Mouse (Mus musculus) cerebellum, adult (tissue): ENCODE data around the gene Pnpla2.
A peak's percentile ranks its signal among the peaks of the same experiment; 100 is the strongest.

Source experiments
- ATAC-seq: cut with Nextera tagmentation; 2 replicates; pipeline ENCODE4 v1.9.2; 2017; ENCODE audit warnings: mild to moderate bottlenecking, moderate library complexity, mixed read lengths; ENCODE audit not compliant: insufficient number of reproducible peaks, low FRiP score, low TSS enrichment

Gene Pnpla2

GRCm38 (mm10) chr7:141466045-141466394 lies 11.0 kb downstream of the Pnpla2 start:
- ATAC-seq = no peak

GRCm38 (mm10) chr7:141466607-141467148 lies 11.7 kb downstream of the Pnpla2 start:
- ATAC-seq = no peak

- ATAC-seq = 0 out of 2 replicates have a peak, but pooled peaks have one; percentile 10
Measured at GRCm38 (mm10) chr7:141467230-141468030, 12.4 kb downstream of the Pnpla2 start, which contains the start of gene Cd151. Cd151 (plus strand) TSS chr7:141467392.

GRCm38 (mm10) chr7:141468164-141468521 lies 13.1 kb downstream of the Pnpla2 start:
- ATAC-seq = no peak

- ATAC-seq = peak; percentile 31; the same call in 1 of the 2 replicates
Measured at GRCm38 (mm10) chr7:141468522-141469211, 13.7 kb downstream of the Pnpla2 start.

GRCm38 (mm10) chr7:141469352-141469751 lies 14.4 kb downstream of the Pnpla2 start:
- ATAC-seq = no peak

- no peak for ATAC-seq
Measured at GRCm38 (mm10) chr7:141469901-141470636, 15.1 kb downstream of the Pnpla2 start.

GRCm38 (mm10) chr7:141470637-141470944 lies 15.6 kb downstream of the Pnpla2 start:
- ATAC-seq = no peak

- ATAC-seq = no peak
Measured at GRCm38 (mm10) chr7:141471236-141471635, 16.2 kb downstream of the Pnpla2 start.

- ATAC-seq = no peak
Measured at GRCm38 (mm10) chr7:141472226-141472625, 17.2 kb downstream of the Pnpla2 start.

GRCm38 (mm10) chr7:141472763-141473162 lies 17.8 kb downstream of the Pnpla2 start:
- no peak for ATAC-seq

GRCm38 (mm10) chr7:141474160-141474559 lies 19.2 kb downstream of the Pnpla2 start:
- no peak for ATAC-seq

- peak; percentile 41; the same call in 1 of the 2 replicates for ATAC-seq
Measured at GRCm38 (mm10) chr7:141475011-141475804, 20.2 kb downstream of the Pnpla2 start, which contains the start of the genes Polr2l and Tspan4. Polr2l (minus strand) TSS chr7:141475132. Tspan4 (plus strand) TSS chr7:141475240.

- no peak for ATAC-seq
Measured at GRCm38 (mm10) chr7:141475805-141476158, 20.8 kb downstream of the Pnpla2 start.

- no peak for ATAC-seq
Measured at GRCm38 (mm10) chr7:141476226-141476980, 21.4 kb downstream of the Pnpla2 start.

- no peak for ATAC-seq
Measured at GRCm38 (mm10) chr7:141476981-141477370, 22.0 kb downstream of the Pnpla2 start.

GRCm38 (mm10) chr7:141477578-141478269 lies 22.7 kb downstream of the Pnpla2 start:
- ATAC-seq = no peak

- ATAC-seq = no peak
Measured at GRCm38 (mm10) chr7:141478270-141478748, 23.3 kb downstream of the Pnpla2 start.
